Mouse (Mus musculus) MN1 (cell line): ENCODE results near the gene Gpc6.

Experiments used
- DNase-seq: peaks from one replicate; pipeline ENCODE4 v3.0.0-alpha.2; 2016; ENCODE audit warnings: low spot score

The Gpc6 gene

GRCm38 (mm10) chr14:117239694-117240427 is 314.7 kb downstream of the Gpc6 start:
- DNase-seq: peak; percentile 11

DNA sequence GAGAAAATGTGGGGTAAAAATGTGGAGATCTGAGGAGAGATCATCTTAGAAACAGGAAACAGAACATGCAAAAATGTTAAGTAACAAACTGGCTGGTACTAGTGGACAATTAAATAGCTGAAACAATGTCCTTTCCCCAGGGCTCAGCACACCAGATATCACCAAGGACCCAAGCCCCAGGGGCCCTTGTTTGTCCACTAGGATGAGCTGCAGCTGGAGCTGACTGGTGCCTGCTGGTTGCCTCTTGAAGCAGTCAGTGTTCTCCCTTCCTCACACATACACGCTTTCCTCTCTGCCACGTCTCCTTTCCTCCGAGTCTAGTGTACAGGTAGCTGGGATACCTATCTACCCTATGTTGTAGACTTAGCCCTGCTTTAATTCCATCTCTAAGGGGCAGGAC is 320.5 kb downstream of the Gpc6 start:
- DNase-seq: no peak

- no peak for DNase-seq
Measured at GRCm38 (mm10) chr14:117256192-117256591, 331.1 kb downstream of the Gpc6 start.

DNA sequence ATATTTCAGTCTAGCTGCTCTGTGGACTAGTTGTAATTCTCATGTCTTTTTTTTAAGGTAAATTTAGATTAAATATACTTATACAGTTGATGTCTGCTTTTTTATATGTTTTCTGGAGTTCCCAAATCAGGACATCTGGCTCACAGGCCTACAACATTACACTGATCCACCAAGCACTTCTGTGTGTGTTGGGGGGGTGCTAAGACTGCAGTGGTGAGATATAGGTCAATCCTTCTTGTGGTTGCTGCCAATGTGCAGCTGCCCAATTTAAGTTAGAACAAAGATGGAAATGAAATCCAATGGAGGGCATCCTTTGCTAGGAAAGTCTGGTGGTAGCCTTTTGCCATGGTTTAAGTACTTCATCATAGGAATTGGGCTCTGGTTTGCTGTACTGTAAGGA is 340.5 kb downstream of the Gpc6 start:
- DNase-seq: no peak

GRCm38 (mm10) chr14:117267823-117268601 is 342.9 kb downstream of the Gpc6 start:
- no peak for DNase-seq

DNA sequence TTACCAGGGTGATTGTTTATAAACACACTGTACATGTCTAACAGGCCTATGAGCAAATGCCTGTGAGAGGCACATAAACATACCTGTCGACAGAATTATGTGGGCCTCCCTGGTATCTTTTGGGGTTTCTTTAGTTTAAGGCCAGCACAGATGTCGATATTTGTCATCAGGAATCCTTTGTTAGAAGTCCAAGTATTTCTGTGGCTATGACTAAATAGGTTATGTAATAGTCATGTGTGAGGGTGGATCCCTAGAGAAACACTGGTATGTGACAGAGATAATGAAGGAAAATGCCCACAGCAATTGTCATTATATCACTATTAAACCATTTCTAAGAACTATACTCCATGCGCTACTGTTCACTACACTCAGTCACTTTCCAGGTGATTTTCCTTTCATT is 358.5 kb downstream of the Gpc6 start:
- no peak for DNase-seq

GRCm38 (mm10) chr14:117293746-117294145 is 368.6 kb downstream of the Gpc6 start:
- DNase-seq: no peak

- DNase-seq: no peak
Measured at GRCm38 (mm10) chr14:117296207-117296838, 371.2 kb downstream of the Gpc6 start.

DNA sequence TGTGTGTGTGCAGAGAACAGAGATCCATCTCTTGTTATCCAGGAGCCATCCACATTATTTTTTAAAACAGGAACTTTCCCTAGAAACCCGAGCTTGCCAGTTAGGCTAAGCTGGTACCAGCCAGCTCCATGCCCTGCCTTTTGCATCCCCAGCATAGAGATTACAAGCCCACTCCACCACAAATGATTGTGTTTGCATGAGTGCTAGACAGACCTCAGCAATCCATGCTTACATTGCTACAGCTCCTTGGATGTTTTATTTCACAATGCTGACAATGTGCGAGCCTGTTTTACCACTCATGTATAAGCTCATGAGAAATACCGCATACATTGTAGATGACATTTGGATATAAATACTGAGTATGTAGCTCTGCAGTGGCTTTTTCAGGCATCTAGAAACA is 375.9 kb downstream of the Gpc6 start:
- no peak for DNase-seq

DNA sequence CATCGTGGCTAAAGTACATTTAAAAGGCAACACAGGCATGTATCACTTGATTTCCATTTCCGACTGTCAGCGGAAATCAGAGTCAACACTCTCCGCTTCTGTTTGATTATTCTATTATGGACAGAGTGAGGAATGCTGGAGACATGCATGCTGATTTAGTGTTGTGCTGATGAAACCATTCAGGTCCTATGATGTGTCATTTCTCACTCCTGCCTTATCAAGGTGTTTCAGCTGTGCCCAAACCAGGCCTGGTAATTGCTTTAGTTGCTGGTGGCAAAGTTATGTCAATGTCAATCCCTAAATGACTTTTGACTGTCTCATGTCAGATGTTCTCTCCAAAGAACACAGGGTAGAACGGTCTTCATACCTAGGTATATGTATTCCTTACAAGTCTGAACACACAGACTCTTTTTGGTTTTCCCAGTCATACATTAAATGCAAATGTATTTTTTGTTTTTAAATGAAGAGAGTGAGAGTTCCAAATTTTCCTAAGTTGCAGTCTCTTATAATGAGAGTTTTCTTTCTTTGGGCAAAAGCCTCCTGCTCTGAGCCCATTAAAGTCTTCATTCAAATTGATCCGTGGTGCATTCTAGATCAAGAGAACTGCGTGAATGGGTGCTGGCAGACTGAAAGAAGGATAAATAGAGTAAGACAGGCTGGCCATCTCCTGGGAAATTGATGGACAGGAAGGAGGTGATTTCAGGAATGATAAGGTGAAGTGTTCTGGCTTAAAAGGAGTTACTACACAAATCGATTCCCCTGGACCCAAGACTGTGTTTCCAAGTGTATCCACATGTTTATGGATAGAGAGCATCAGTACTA is 379.0 kb downstream of the Gpc6 start:
- DNase-seq: no peak

DNA sequence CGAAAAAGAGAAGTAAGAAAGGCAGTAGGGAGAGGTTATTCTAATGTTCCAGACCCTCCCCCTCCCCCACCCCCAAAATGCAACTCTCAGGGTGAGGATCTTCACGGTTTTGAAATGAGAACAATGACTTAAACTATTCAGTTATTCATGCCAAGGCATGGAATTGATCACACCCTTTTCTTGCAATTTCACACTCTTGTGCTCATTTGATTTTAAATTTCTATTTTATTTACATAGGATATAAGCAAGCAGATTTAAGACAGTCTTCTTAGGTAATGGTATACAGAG is 379.6 kb downstream of the Gpc6 start:
- DNase-seq: no peak

GRCm38 (mm10) chr14:117309997-117310520 is 384.9 kb downstream of the Gpc6 start:
- no peak for DNase-seq

DNA sequence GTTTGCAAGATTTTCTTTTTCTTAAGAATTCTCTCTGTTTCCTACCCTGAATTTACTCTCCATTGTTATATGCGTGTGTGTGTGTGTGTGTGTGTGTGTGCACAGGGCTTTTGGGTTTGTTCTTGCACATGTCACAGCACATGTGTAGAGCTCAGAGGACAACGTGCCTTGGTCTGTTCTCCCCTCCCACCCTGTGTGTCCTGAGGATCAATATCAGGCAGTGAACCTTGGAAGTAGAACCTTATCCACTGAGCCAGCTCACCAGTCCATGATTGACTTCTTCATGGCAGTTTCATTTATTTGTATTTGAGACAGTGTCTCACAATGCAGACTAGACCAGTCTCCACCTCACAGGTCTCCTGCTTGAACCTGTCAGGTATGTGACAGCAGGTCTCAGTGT is 399.1 kb downstream of the Gpc6 start:
- DNase-seq: no peak

- peak; percentile 37 for DNase-seq
Measured at GRCm38 (mm10) chr14:117332256-117332655, 407.1 kb downstream of the Gpc6 start.

DNA sequence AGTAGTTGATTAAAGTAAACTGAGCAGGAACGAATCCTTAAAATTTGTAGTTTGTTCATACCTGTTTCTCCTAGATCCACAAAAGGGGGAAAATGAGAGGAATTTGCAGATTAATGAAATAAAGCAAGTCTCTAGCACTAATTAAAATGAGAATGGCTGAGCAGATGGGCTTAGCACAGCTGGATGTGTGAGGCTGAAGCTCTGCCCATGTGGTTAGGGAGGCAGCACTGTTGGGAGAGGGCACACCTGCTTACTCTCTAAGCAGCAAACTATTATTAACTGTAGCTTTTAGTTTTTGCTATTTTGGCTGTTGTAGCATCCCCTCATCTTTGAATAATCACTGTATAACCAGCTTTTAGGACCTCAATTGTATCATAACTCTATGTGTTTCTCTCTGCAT is 412.2 kb downstream of the Gpc6 start:
- DNase-seq: no peak

GRCm38 (mm10) chr14:117340549-117340948 is 415.4 kb downstream of the Gpc6 start:
- DNase-seq: no peak

- DNase-seq: no peak
Measured at GRCm38 (mm10) chr14:117344505-117344904, 419.4 kb downstream of the Gpc6 start.

DNA sequence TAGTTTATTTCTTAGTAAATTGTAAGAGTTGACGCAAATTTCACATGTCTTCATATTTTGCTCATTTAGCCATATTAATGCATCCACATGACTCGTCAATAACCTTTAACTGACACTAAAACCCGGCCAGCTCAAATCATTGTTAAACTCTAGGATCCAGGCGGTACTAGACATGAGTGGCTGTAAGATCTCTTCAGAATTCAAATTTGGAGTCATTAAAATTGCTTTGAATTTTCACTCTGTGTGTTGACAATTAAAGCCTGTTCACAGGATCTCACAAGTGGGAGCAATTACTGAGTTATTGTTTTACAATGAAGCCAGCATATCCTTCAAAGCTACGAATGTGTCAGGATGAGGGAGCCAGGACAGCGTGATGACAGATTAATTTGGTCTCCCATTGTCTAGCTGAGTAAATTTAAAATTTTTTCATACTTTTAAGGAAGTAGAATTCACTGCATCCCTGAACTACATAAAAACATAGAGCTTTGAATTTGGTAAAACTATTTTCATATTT is 421.3 kb downstream of the Gpc6 start:
- no peak for DNase-seq

GRCm38 (mm10) chr14:117351296-117351695 is 426.2 kb downstream of the Gpc6 start:
- no peak for DNase-seq

DNA sequence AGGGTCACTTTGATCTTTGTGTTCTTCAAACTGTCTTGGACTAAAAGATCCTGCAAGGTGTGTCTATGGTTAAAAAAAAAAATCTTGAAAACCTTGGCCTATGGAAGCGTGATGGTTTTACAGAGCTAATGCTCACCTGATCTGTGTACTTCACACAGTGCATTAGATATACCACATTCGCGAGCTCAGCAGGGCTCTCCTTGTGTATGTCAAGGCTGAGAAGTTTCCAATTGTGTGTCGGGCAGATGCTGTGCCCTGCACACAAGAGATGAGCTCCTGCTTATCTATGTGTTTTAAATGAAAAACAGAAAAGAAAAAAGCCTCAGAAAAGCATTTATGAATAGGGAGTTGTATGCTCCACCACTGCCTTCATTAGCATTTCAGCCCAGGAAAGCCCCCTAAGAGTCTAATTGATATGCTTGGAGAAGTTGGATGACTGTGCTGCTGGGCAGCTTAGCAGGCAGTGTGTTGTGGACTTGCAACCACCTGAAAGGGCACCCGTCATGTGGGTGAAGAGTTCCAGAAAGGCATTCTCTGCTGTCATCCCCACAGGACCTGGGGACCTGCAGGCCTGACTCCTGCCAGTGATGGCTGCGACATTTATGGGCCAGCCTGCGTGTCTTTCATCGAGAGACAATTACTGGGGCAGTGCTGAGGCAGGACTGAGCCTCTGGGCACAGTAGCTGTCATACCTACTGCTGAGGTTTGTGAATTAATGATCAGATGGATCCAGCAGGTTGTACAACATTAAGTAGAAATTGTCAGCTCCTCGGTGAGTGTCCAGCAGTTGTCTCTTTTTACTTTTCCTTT is 436.2 kb downstream of the Gpc6 start:
- no peak for DNase-seq

DNA sequence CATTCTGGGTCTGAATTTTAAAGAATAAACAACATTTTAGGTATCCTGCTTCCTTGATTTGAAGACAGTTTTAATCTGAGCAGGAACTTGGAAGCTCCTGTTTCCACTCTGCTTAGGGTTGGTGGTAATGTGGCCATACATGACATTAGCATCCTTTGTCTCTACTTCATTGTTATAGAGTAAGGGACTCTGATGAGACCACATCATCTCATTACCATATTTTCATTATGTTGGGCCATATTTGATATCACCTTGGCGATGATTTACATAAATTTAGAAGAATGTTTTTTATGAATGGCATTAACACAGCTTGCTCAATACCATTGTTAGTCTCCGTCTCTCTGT is 436.8 kb downstream of the Gpc6 start:
- DNase-seq: no peak
